Mouse (Mus musculus) lung, postnatal 0 days (tissue): Measurements from ENCODE around the gene Fli1.

Experiments used
- CTCF ChIP-seq: IDR thresholded peaks from 2 replicates; pipeline ENCODE4 v1.5.1; 2016; ENCODE audit warnings: antibody characterized with exemption, mild to moderate bottlenecking
- EP300 ChIP-seq: IDR thresholded peaks from 2 replicates; pipeline ENCODE4 v1.6.1; 2016; ENCODE audit warnings: antibody characterized with exemption, mild to moderate bottlenecking, control low read depth

GRCm38 (mm10) chr9:32493588-32494423 is 48.9 kb downstream of the Fli1 start:
- TF ChIP-seq EP300: no peak
- TF ChIP-seq CTCF: peak; percentile 27; the same call in 1 of the 2 replicates
